Mouse (Mus musculus): ENCODE measurements around the gene Srsf9.

- TF ChIP-seq CTCF (IDR thresholded peaks at IDR 0.05; ENCODE audit: low read depth) (peak; percentile 15; the same call in 1 of the 2 replicates), EP300 (IDR thresholded peaks at IDR 0.05; ENCODE audit: low read depth) (no peak)
Observed at GRCm38 (mm10) chr5:115341314-115342165, 14.6 kb downstream of the Srsf9 start.
